In the genomic region with DNA sequence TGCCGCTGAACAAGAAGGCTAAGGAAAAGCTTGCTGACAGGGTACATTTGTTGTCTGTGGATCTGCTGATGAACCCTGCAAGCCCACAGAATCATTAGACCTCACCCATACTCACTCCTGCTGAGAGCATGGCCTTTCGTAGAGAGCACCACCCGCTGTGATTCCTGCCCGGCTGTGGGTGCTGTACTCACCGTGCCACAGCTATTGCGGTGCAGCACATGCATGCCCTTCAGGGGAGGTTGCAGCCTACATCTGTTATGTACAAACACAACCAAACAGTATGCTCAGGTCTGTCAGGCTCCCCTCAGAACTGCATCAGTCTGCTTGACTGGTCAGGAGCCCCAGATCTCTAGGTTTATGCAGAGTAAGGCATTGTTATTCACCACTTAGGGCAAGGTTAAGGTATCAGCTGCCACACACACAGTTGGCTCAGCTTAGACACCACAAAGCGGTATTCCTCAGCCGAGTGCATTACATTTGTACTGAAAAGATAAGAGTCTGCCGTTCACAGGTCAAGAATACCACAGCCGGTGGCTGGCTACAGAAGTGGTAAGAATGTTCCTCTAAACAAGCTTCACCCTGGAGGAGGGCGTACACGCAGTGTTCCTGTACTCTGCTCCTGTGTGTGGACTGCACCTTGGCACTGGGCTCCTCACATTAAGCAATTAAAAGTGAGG, we compare ENCODE assay signal across 1 mouse cellular context.
A peak's percentile ranks its signal among the peaks of the same experiment; 100 is the strongest.
TF ChIP-seq lines count a peak whose summit lies in the region.

No protein-coding gene starts in this region.

TF ChIP-seq in MEL, 35 proteins besides CTCF, POLR2A, EP300 and RAD21:
- TF ChIP-seq KAT2A (conservative IDR thresholded peaks at IDR 0.05; ENCODE audit: low read depth, low read length) (no peak), TBP (IDR thresholded peaks at IDR 0.05; ENCODE audit: low read depth, low read length) (peak; percentile 64), MAX (IDR thresholded peaks at IDR 0.05; ENCODE audit: low read length) (peak; percentile 40; the same call in 1 of the 2 replicates), TAL1 (IDR thresholded peaks at IDR 0.05; ENCODE audit: low read length) (peak; percentile 84), SIN3A (IDR thresholded peaks at IDR 0.05; ENCODE audit: low read length) (peak; percentile 89), MYC (IDR thresholded peaks at IDR 0.05; ENCODE audit: low read depth, low read length) (no peak), ELF1 (IDR thresholded peaks at IDR 0.05; ENCODE audit: low read depth, low read length) (no peak), ZC3H11A (IDR thresholded peaks at IDR 0.05; ENCODE audit: low read depth, low read length) (no peak), NRF1 (IDR thresholded peaks at IDR 0.05; ENCODE audit: insufficient read depth, low read depth, low read length, poor library complexity, severe bottlenecking) (no peak), ZMIZ1 (IDR thresholded peaks at IDR 0.05; ENCODE audit: low read depth, low read length) (peak; percentile 53), BHLHE40 (IDR thresholded peaks at IDR 0.05; ENCODE audit: borderline replicate concordance, low read depth, low read length) (no peak; the same call in 1 of the 2 replicates), POLR2AphosphoS5 (IDR thresholded peaks at IDR 0.05; ENCODE audit: borderline replicate concordance, low read depth, low read length) (peak; percentile 79; the same call in 1 of the 2 replicates), HCFC1 (IDR thresholded peaks at IDR 0.05; ENCODE audit: low read depth, low read length) (0 out of 2 replicates have a peak, but pooled peaks have one; percentile 11), TCF12 (IDR thresholded peaks at IDR 0.05; ENCODE audit: low read depth, low read length) (peak; percentile 96), MAFK (IDR thresholded peaks at IDR 0.05; ENCODE audit: borderline replicate concordance, low read depth, low read length) (0 out of 2 replicates have a peak, but pooled peaks have one; percentile 49), JUND (IDR thresholded peaks at IDR 0.05; ENCODE audit: low read depth, low read length) (no peak), ZKSCAN1 (IDR thresholded peaks at IDR 0.05; ENCODE audit: low read depth, low read length) (no peak), MEF2A (IDR thresholded peaks at IDR 0.05; ENCODE audit: extremely low read depth, insufficient replicate concordance, low read depth, low read length, poor library complexity, severe bottlenecking) (no peak), MAZ (IDR thresholded peaks at IDR 0.05; ENCODE audit: low read depth, low read length) (peak; percentile 66), MXI1 (IDR thresholded peaks at IDR 0.05; ENCODE audit: low read depth, low read length) (peak; percentile 53), USF2 (IDR thresholded peaks at IDR 0.05; ENCODE audit: borderline replicate concordance in 1 of 2, insufficient read depth in 1 of 2, low read depth in 1 of 2, low read length in 2 of 2) (no peak), MYB (IDR thresholded peaks at IDR 0.05; ENCODE audit: low read depth, low read length) (no peak), POLR2AphosphoS2 (IDR thresholded peaks at IDR 0.05; ENCODE audit: low read length) (no peak), ZNF384 (IDR thresholded peaks at IDR 0.05; ENCODE audit: low read depth, low read length) (no peak), CHD2 (IDR thresholded peaks at IDR 0.05; ENCODE audit: low read length) (no peak), CHD1 (IDR thresholded peaks at IDR 0.05; ENCODE audit: low read depth, low read length) (no peak), NELFE (IDR thresholded peaks at IDR 0.05; ENCODE audit: low read depth, low read length) (0 out of 2 replicates have a peak, but pooled peaks have one; percentile 27), UBTF (IDR thresholded peaks at IDR 0.05; ENCODE audit: borderline replicate concordance, insufficient read depth, low read depth, low read length) (no peak), E2F4 (IDR thresholded peaks at IDR 0.05; ENCODE audit: borderline replicate concordance, low read depth, low read length) (no peak), GABPA (IDR thresholded peaks at IDR 0.05; ENCODE audit: low read depth, low read length) (no peak), GATA1 (IDR thresholded peaks at IDR 0.05; ENCODE audit: low read depth, low read length) (peak; percentile 92), ETS1 (IDR thresholded peaks at IDR 0.05; ENCODE audit: low read depth, low read length) (peak; percentile 92), RCOR1 (IDR thresholded peaks at IDR 0.05; ENCODE audit: low read depth, low read length) (peak; percentile 80), SMC3 (IDR thresholded peaks at IDR 0.05; ENCODE audit: low read depth, low read length) (no peak), USF1 (IDR thresholded peaks at IDR 0.05; ENCODE audit: low read depth, low read length) (peak; percentile 37; the same call in 1 of the 2 replicates)
